In genomic region chr15:92679541-92679940, GRCm38 (mm10) we compare ENCODE assay signal across 14 mouse cellular contexts.
"Had no signal": no experiment of that assay in that cellular context is flagged by ENCODE, and none has a peak within 500 bp of the region (broad histone marks: within the 10 kb centered on the region; RNA-seq: fewer than 3 reads in every experiment).

No protein-coding gene starts in this region.

- H3K9me3 ChIP-seq: kidney, embryonic 15.5 days; limb, embryonic 15.5 days; liver, embryonic 12.5 days; midbrain, embryonic 10.5 days; midbrain, embryonic 15.5 days; neural tube, embryonic 13.5 days had no signal

- H3K36me3 ChIP-seq: kidney, embryonic 15.5 days; limb, embryonic 15.5 days; liver, embryonic 12.5 days; midbrain, embryonic 10.5 days; midbrain, embryonic 15.5 days; neural tube, embryonic 13.5 days had no signal

- H3K27me3 ChIP-seq: kidney, embryonic 15.5 days; limb, embryonic 15.5 days; liver, embryonic 12.5 days; midbrain, embryonic 15.5 days; neural tube, embryonic 13.5 days had no signal

- DNase-seq: kidney, adult 2 months; kidney, postnatal 14 days; lung, embryonic 14.5 days; lung, postnatal 10 days; lung, postnatal 4 days; retina, postnatal 1 day; thymus, postnatal 4 days had no signal

- H3K9ac ChIP-seq: kidney, embryonic 15.5 days; limb, embryonic 15.5 days; liver, embryonic 12.5 days; lung, embryonic 14.5 days; midbrain, embryonic 15.5 days; neural tube, embryonic 13.5 days had no signal

- H3K4me2 ChIP-seq: kidney, embryonic 15.5 days; limb, embryonic 15.5 days; liver, embryonic 12.5 days; lung, embryonic 14.5 days; midbrain, embryonic 15.5 days; neural tube, embryonic 13.5 days had no signal

- ATAC-seq: liver, embryonic 12.5 days; midbrain, embryonic 15.5 days had no signal

- H3K27ac ChIP-seq: kidney, embryonic 15.5 days; limb, embryonic 15.5 days; liver, embryonic 12.5 days; midbrain, embryonic 10.5 days; midbrain, embryonic 15.5 days; neural tube, embryonic 13.5 days; stomach, postnatal 0 days had no signal

- H3K4me1 ChIP-seq: kidney, embryonic 15.5 days; liver, embryonic 12.5 days; midbrain, embryonic 10.5 days; midbrain, embryonic 15.5 days had no signal

- H3K4me3 ChIP-seq: kidney, embryonic 15.5 days; limb, embryonic 15.5 days; liver, embryonic 12.5 days; midbrain, embryonic 10.5 days; midbrain, embryonic 15.5 days; neural tube, embryonic 13.5 days had no signal
